Mouse (Mus musculus): ENCODE results near the gene Kynu.

Kynu gene

GRCm38 (mm10) chr2:43669588-43669987, 114.5 kb downstream of the Kynu start:
- no peak for DNase-seq

DNA sequence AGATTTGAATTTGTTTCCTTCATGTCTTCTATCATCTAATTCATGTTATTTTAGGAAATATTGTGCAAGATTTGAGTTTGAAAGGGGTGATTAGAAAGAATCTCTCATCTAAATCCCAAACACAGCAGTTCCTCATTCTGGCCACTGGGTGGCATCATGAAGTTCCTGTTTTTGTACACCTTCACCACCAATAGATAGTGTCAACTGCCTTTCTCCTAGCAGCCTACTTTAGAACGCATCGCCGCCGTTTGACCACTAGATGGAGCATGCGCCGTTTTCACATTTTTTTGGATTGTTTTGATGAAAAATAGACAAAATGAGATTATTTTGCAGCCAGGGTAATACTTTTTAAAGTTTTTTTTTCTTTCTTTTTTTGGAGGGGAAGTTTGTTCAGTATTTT, 118.5 kb downstream of the Kynu start:
- peak; percentile 16 for DNase-seq

- no peak for DNase-seq
Observed at GRCm38 (mm10) chr2:43674098-43674497, 119.0 kb downstream of the Kynu start.

DNA sequence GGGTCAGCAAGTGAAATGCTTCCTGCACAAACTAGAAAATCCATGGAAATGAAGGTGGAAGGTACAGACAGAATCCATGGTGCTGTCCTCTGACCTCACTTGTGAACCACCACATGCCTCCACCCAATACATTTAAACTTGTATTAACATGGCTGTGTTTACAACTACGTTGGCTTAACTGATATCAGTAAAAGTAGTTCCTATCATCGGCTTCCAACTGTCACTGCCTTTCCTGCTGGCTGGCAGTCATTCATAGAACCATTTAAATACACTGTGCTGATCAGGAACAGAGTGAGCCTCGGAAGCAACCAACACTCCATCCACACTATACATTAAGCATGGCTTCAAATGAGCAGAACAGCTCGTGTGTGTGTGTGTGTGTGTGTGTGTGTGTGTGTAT, 120.1 kb downstream of the Kynu start:
- DNase-seq: no peak

DNA sequence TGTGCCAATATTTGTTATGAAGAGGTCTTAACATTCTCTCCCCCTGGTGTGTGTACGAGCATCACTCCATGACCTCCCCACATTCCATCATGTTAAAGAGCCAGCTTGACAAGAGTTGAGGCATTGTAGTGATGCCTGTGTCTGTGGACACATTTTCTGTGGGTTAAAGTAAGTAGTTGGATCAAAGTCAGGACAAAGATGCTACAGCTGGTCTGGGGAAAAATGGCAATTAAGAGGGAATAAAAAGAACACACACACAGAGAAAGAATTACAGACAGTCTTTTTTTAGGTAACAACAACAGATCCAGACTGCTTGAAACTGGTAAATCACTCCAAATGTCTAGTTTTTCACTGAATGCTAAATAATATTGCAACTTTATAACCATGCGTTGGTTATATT, 135.3 kb downstream of the Kynu start:
- no peak for DNase-seq

DNA sequence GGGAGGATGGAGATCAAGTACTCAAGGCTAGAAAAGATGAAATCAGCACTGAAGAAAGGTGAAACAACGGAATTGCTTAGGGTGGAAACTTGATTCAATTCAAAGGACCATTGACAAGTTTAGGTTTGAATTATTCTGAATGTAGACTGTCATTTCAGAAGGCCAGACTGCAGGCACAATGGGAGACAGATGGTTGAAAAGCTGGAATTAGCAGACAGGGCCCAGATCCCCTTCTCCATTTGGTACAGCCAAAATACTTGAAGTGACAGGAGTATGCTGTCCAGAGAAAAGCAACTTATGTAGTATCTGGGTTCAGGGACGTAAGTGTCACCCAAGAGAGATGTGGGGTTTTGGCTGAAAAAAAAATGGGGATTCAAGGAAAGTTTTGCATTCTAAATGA, 136.2 kb downstream of the Kynu start:
- DNase-seq: no peak

DNA sequence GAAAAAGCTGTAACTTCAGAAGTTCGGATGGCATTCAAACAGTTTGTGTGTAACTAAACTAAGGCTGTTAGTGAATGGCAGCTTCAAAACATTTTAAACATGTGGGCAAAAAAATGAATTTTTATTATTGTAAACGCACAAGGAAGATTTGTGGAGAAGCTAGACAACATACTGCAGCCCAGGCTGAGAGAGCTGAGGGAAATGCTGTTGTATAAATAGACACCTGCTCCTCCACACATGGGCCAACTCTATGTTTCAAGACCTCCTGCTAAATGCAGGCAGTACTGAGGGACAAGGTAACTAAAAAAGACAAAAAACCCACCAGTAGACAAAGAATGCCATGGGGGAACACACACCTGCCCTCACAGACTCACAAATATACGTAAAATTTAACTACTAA, 140.5 kb downstream of the Kynu start:
- no peak for DNase-seq

DNA sequence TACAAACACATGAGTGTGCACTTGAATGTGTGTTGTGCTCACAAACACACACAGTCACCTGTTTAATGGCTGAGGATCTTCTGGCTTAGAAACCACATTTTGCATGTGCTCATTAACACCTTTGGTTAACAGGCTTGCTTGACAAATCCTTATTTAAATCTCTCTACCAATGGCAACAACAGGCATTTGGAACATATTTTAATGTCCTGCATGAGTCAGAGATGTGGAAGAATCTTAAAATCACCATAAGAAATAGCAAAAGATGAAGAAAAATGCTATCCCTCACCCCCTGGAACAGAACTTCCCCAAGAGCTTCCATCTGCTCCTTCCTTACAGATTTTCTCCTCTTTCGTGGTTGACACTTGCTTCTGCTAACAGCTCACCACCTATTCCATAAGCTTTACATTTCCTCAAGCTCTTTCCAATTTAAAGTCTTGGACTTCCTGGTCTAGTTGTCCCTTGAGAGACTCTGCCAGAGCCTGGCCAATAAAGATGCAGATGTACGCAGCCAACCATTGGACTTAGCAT, 157.5 kb downstream of the Kynu start:
- no peak for DNase-seq

DNA sequence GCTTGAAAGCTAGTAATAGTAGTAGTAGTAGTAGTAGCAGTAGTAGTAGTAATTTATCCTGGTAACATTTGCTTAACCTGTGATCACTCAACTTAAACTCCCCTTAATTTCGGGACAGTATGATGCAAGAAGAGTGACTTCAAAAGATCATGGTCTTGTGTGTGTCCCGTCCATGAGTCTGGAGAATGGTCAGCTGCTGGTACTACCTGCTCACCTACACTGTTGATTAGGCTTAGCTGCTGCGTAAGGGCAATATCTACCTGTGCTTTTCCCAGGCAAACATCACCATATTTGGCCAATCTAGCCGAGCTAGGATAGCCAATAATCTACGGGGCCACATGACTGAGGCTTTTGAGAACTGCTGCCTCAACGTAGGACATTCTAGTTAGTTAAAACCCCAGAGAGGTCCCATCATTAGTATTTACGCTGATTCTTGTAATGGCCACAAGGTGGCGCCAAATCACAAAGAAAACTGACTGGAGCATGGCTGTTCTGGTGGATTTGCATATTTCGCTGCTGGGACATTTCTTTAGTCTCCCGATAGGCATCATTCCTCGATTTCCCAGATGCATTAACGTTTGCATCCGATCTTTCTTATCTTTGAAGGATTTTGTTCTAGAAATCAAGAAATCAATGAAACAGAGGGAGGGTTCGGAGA, 167.4 kb downstream of the Kynu start:
- peak; percentile 35 for DNase-seq

DNA sequence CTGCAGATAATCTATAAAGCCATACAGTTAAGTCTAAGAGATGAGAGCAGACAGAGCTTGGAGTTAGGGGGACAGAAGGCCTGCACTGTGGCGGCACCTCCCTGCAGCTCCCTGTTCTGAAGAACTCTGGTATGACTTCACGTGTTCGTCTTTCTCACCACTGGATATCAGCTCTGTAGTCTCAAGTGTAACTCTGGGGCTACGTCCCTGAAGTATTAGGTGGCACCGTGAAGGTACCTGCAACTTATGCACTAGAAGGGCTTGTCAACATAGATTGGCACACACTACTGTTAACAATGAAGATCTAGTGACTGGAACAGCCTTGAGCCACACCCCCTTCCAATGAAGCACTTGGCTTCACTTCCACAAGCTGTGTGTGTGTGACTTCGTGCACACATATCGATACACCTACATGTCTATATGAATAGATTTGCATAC, 168.0 kb downstream of the Kynu start:
- DNase-seq: no peak

- DNase-seq: no peak
Observed at GRCm38 (mm10) chr2:43727181-43727580, 172.1 kb downstream of the Kynu start.

DNA sequence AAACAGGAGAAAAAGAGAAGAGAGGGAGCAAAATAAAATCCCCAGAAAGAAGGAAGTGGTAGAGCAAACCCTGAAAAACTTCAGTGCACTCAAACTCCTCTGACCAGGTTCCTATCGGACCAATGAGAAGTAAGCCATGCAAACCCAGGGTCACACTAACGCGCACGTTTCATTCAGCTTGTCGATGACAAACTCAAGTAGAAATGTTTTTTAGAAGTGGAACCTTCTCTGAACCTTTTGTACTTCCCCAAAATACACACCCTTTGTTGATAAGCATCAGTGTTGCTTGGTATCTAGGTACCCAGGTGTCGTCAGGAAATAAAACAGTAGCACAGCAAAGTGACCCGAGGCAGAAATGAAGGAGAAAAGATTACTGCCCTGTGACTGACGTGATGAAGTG, 172.6 kb downstream of the Kynu start:
- no peak for DNase-seq

DNA sequence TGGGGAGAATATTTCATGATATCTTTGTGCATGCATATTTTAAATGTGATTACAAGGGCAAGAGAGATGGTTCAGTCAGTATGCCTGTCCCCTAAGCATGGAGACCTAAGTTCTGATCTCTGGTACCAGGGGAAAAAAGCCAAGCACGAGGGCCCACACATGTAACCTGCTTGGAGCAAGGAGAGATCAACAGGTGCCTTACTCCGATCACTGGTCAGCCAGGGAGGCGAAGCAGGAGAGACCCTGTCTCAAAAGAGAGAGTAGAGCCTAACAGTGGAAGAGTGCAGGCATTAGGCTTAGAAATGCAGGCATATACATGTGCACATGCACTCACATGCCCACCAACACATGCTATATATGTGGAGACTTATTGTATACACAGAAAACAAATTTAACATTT, 173.7 kb downstream of the Kynu start:
- DNase-seq: no peak

All from cerebellum, adult 11 months (tissue).